ENCODE assay signal across 24 mouse cellular contexts in the genomic region with DNA sequence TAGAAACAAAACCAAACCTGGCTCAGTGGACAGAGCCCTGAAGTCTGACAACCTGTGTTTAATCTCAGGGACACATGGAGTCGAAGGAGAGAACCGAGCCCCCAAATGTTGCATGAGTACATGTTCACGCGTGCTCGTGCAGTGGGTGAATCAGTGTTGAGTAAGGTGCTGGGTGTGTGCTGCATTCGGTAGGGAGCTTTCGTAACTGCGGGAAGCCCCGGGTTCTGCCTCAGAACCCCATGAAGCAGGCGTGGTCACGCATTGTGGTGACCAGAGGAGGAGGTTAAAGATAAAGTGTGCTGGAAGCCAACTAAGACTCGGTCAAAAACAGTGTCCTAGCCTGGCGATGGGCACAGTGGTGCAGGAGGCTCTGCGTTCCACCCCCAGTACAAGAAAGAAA. TPM values are rescaled to one million over a fixed set of nuclear protein-coding genes. Genes with fewer than 3 reads are reported as not detected.
"Had no signal": no experiment of that assay in that cellular context is flagged by ENCODE, and none has a peak within 500 bp of the region (broad histone marks: within the 10 kb centered on the region; RNA-seq: fewer than 3 reads in every experiment).

No protein-coding gene starts in this region.

- H3K27me3 ChIP-seq: heart, embryonic 12.5 days; hindbrain, embryonic 12.5 days; intestine, embryonic 15.5 days; limb, embryonic 12.5 days had no signal

- H3K4me3 ChIP-seq: heart, embryonic 10.5 days; heart, embryonic 12.5 days; hindbrain, embryonic 10.5 days; hindbrain, embryonic 12.5 days; intestine, embryonic 15.5 days; layer of hippocampus, adult 2 months; left cerebral cortex, adult 2 months; limb, embryonic 10.5 days; limb, embryonic 12.5 days had no signal

- H3K4me1 ChIP-seq: heart, embryonic 10.5 days; hindbrain, embryonic 10.5 days; hindbrain, embryonic 12.5 days; limb, embryonic 10.5 days; limb, embryonic 12.5 days had no signal

- H3K4me2 ChIP-seq: heart, embryonic 12.5 days; hindbrain, embryonic 12.5 days; hindbrain, embryonic 14.5 days; intestine, embryonic 15.5 days; limb, embryonic 12.5 days had no signal

- H3K9me3 ChIP-seq: heart, embryonic 10.5 days; heart, embryonic 12.5 days; hindbrain, embryonic 10.5 days; hindbrain, embryonic 12.5 days; intestine, embryonic 15.5 days; limb, embryonic 10.5 days; limb, embryonic 12.5 days had no signal

- DNase-seq: gastrocnemius, postnatal 14 days; gastrocnemius, postnatal 36 days; heart, adult 18-20 months; heart, postnatal 10 days; heart, postnatal 4 days; kidney, adult 18-20 months; kidney, adult 8-10 months; kidney, postnatal 10 days; kidney, postnatal 25 days; kidney, postnatal 4 days; liver had no signal

- H3K27ac ChIP-seq: heart, embryonic 10.5 days; hindbrain, embryonic 10.5 days; hindbrain, embryonic 12.5 days; hindbrain, embryonic 14.5 days; intestine, embryonic 15.5 days; layer of hippocampus, adult 2 months; left cerebral cortex, adult 2 months; limb, embryonic 10.5 days; limb, embryonic 12.5 days had no signal

- H3K9ac ChIP-seq: heart, embryonic 12.5 days; hindbrain, embryonic 12.5 days; hindbrain, embryonic 14.5 days; intestine, embryonic 15.5 days; limb, embryonic 12.5 days had no signal

- ATAC-seq: hindbrain, embryonic 16.5 days; inflammation-experienced regulatory T-cells, adult 6 months; intestine, embryonic 15.5 days; intestine, postnatal 0 days had no signal

RNA-seq across cellular contexts. Expression of a gene that starts 58.1 kb away (rescaled TPM):
- polyA plus RNA-seq: inflammation-experienced regulatory T-cells, adult 6 months had no signal
